Mouse (Mus musculus) heart, postnatal 25 days (tissue): ENCODE measurements around the gene Shc4. TPM values are rescaled to one million over a fixed set of nuclear protein-coding genes. Genes with fewer than 3 reads are reported as not detected.

ENCODE experiments used
- DNase-seq: peaks from one replicate; pipeline ENCODE4 v3.0.0; 2022; ENCODE audit warnings: low spot score
- intact Hi-C: fragments of 180-260 bp; cut with DNase I; formaldehyde crosslinking; loops from one replicate; pipeline ENCODE4 v1.15.1; 2025
- total RNA-seq, 2 experiments: library from RNA; stranded (reverse); gene quantifications; 2 replicates each; pipeline ENCODE4 v1.2.3; 2021

Shc4 gene
- total RNA-seq, 2 experiments from 2014 or later, result 0.42 to 0.49 TPM

DNA sequence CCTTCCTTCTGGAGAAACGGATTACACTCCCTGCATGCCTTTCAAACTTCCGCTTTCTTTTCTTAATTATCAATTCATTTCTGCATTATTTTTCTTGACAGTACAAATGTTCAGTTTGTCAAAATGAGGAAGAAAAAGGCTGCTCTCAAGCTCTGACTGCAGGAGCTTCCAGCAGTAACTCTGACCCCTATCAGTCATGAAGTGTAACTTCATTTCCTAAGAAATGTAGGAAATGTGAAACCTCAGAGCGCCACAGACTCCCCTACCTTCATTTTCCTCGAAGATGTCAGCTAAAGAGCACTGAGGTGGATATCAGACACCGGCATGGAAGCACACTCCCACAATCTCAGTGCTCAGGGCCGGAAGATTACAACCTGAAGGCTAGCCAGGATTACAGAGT lies 129.9 kb downstream of the Shc4 start:
- DNase-seq, result no peak
- intact Hi-C loops, result loop anchor here (10.0 kb wide), 1 partner anchor 229 kb away; no protein-coding TSS in a partner anchor

DNA sequence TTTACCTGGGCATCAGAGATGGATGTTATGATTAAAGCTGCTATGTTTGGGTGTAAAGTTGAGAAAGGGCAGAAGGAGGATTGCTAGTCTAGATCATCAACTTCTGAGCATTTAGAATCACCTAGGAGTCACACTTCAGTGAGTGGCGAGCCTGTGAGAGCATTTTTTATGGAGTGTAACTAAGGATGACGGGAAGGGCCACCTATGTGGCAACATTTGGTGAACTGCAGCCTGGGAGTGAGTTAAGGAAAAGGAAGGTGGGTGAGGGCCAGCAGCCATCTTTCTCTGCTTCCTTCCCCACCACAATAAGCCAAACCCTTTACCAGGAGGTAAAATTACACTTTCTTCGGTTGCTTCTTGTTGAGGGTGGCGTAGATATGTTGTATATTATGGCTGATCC lies 132.1 kb downstream of the Shc4 start:
- intact Hi-C loops, result loop anchor here (10.0 kb wide), 1 partner anchor 227 kb away; no protein-coding TSS in a partner anchor
- no peak for DNase-seq

DNA sequence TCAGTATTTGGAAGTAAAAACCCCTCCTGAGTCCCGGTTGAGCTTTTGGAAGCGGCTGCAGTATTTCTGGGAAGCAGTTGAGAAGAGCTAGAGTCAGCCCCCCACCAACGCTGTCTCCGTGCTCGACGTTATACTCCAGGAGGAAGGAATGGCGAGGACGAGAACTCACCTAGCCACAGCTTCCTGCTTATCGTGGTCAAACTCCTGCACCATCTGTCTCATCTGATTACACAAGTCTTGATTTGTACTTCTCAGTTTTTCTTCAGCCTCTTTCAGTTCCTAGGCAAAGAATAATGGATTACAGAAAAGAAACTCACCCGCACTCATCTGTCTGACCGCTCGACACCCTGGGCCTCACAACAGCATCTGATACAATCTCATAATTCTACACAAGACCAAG lies 134.7 kb downstream of the Shc4 start:
- intact Hi-C loops, result no loop called here

DNA sequence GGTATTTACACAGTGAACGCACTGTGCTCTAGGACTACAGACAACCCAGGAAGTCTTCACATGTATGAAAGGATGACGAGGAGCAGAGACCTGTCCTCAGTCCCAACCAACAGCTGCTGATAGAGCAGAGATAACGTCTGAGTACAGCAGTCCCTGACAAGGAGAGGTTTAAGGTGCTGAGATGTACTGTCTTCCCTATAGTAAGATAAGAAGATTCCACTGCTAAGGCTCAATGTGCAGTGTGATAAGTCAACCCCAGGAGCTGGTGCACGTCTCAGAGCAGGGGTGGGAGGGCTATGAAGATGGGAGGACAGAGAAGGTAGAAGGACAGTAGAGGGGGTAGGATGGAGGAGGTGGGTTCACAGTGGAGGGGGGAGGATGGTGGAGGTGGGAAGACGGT lies 142.9 kb downstream of the Shc4 start:
- intact Hi-C loops, result no loop called here
- DNase-seq, result no peak

More for the DNA sequence above, 134.7 kb downstream of the Shc4 start:
- DNase-seq, result no peak

DNA sequence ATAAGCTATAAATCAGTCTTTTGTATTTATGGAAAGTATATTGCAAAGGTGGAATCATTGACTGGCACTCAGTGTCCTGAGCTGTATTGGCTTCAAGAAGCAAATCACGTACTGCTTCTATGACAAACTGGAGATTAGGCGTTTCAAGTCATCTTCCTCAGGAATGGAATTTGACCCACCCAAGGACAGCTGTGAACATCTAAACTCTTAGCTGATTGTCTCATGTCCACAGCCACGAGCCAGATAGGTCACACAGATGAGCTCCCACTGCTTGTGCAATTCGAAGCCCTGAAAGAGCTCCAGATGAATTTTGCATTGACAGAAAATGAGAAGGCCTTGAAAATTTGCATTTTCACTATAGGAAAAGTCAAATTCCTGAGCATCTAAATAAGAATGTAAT lies 146.3 kb downstream of the Shc4 start:
- intact Hi-C loops, result no loop called here
- DNase-seq, result no peak

Other genes starting within 250 kb of the Shc4 start
- under 1 TPM; 0.08 to 0.42 TPM for gene Gm9913, start 219.1 kb downstream of the Shc4 start, total RNA-seq
- gene Fbn1, start 216.2 kb downstream of the Shc4 start, total RNA-seq, result 10 to 100 TPM; 74.5 to 83.0 TPM
- 1 to 10 TPM; 1.4 to 1.8 TPM for gene Cep152, start 99.0 kb downstream of the Shc4 start, total RNA-seq
- 10 to 100 TPM; 51.3 to 55.2 TPM for gene Eid1, start 51.1 kb downstream of the Shc4 start, total RNA-seq
- 10 to 100 TPM; 26.3 to 28.6 TPM for gene Secisbp2l, start 58.7 kb upstream of the Shc4 start, total RNA-seq
- 10 to 100 TPM; 10.1 to 10.9 TPM for gene Galk2, start 135.0 kb upstream of the Shc4 start, total RNA-seq
- 10 to 100 TPM; 86.9 to 87.0 TPM for gene Cops2, start 135.0 kb upstream of the Shc4 start, total RNA-seq